Mouse (Mus musculus) brain, embryonic 14.5 days (tissue): ENCODE measurements at regions not wholly inside any gene's neighbourhood (a gene's known extent, or its start where the extent isn't known, plus 50 kb on each side); places are given as distances from the start of the nearest gene placed in this dataset.

Experiments
- DNase-seq: peaks from one replicate; pipeline ENCODE4 v3.0.0-alpha.2; 2011; ENCODE audit warnings: low read depth
- CTCF ChIP-seq: fragments of 200-500 bp; IDR thresholded peaks from 2 replicates; pipeline ENCODE4 v1.5.1; 2012; ENCODE audit warnings: inconsistent platforms, mild to moderate bottlenecking, moderate library complexity, borderline replicate concordance; ENCODE audit not compliant: insufficient read depth, insufficient read length; ENCODE audit errors: extremely low read depth
- POLR2A ChIP-seq: fragments of 200-500 bp; IDR thresholded peaks from 2 replicates; pipeline ENCODE4 v1.6.1; 2012; ENCODE audit warnings: mild to moderate bottlenecking, inconsistent platforms, borderline replicate concordance; ENCODE audit not compliant: poor library complexity, insufficient read depth, insufficient read length, severe bottlenecking; ENCODE audit errors: extremely low read depth

DNA sequence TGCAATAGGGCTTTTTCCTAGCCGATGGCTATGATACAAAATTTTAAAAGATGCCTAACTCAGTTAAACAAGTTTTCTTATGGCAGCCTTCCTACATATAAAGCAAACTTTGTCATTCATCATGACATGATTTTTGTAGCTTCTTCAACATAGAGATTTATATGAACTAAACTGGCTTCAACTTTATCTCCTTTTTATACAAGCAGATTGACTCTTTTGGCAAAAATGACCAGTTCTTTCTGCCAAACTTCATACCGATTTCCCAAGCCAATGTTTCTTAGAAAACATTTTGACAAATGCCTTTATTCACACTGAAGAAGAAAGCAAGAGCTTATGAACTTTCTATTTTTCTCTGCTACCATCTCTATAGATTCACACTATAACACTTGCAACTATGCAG, 648.6 kb downstream of the Slco6d1 start:
- TF ChIP-seq POLR2A: no peak
- no peak for TF ChIP-seq CTCF
- peak; percentile 2 for DNase-seq

DNA sequence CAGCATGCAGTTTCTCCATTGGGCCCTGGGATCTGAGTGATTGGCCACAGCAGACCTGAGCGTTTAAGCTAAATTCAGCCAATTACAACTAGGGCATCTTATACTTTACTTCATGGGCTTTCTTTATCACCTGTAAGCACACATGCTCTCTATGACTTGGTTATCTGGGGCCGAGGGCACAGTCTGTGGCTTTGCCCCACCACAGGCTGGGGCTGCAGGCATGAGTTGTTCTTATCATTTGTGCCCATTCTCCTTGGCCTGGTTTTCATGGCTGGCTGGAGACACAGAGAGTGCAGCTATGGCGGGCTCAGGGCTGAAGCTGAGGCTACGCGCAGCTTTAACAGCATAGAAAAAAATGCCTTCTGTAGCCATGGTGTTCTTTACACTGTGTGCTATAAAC, 653.2 kb downstream of the Slco6d1 start:
- TF ChIP-seq POLR2A: no peak
- no peak for TF ChIP-seq CTCF
- no peak for DNase-seq
